Mouse (Mus musculus): ENCODE measurements at regions not wholly inside any gene's neighbourhood (a gene's known extent, or its start where the extent isn't known, plus 50 kb on each side); places are given as distances from the start of the nearest gene placed in this dataset.

DNA sequence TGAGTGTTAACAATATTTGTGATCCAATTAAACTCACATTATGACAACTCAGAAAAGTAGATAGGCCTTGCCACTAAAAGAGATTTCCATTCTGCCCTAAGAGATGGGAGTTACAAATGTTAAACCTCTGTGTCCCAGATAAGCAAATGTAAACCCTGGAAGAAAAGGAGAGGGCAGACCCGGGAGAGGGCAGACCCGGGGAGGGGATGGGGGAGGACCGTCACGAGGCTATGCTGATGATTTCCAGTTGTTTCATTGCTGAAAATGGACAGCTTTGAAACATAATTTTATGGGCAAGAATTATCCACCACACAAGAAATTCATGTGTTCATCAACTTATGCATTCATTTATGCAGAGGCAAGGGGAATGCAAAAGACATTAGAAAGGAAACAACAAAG, 159.7 kb upstream of the Cited2 start:
- DNase-seq, result no peak

DNA sequence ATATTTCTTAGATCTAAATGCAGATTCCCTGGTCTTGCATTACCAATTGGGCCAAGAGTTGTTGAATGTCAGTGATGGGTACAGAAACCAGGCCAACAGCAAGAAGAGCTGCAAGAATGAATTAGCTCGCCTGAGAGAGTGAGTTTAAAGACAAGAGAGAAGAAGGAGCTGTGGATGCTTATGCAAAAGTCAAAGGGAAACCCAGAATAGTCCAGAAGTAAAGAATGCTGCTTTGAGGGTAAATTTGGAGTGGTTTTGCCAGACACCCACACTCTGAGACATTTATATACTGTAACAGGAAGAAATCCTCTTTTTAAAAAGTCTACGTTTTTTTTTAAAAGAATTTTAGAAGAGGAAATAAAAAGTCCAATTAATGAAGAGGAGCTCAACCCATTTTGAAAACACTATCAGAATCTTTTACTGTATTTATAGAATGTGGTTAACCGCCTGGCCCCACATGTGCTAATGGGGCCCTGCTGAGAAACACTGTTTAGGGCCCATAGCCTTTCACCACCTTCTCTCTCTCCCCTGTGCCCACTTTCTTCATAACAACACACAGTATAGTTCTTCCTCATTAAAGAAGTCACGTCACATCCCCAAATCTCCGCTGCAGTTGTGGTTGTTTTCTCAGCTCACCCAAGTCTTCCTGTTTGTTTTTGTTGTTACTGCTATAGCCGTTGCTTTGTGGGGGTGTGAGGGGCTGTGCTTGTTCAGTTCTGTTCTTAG, 158.0 kb upstream of the Cited2 start:
- no peak for DNase-seq

DNA sequence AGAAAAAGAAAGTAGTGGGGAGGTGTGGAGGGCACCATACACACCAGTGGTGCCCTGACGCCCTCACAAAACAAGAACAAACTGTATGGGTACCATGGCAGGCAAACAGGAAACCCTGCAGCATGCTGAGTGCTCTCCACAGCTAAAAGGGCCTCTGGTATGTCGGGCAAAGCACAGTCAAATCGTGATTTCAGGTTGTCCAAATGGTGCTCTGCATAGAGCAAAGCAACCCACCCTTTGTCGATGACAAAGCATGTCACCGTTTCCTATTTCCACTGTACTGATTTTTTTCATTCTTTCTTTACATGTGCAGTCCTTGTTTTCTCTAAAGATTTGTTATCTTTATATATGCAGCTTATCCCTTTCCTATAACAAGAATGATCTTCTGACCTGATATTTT, 156.0 kb upstream of the Cited2 start:
- DNase-seq, result no peak

DNA sequence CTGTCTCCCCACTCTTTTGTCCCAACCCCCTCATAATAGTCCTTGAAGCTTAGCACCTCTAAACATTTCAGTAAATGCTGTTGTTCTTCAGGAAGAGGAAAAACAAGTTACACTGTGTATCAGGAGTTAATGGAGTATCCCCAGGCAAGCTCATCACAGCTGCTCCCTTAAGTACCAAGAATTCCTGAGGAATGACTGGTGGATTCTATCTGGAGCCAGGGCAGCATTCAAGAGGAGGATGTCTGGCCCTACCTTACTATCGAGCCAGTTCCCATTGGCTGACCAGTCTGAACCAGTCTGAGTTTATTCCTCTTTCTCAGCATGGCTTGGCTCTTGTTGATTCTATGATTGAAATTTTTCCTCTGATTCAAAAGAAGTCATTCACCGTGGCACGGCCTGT, 155.4 kb upstream of the Cited2 start:
- DNase-seq, result no peak

DNA sequence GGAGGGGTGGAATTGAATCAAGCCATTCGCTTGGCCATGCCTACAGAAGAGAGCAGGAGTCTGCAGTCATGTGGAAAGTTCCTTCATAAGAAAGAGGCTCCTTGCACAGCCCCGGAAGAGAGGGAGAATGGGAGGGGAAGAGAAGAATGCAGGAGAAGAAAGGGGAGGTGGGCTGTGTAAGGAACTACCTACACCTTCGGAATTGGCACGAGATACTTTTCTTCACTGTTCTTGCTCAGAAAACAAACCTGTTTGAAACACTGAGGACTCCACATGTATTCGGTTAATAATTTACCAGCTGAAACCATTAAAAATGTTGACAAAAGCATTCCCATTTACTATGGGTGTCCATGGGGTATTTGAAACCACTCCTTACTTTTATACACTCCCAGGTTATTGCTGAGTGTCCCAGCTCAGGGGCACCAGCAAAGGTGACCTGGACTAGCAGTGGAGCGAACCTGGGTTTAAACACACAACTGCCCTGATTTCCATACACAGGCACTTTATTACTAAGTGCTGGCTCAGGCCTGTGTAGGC, 153.4 kb upstream of the Cited2 start:
- DNase-seq, result no peak

DNA sequence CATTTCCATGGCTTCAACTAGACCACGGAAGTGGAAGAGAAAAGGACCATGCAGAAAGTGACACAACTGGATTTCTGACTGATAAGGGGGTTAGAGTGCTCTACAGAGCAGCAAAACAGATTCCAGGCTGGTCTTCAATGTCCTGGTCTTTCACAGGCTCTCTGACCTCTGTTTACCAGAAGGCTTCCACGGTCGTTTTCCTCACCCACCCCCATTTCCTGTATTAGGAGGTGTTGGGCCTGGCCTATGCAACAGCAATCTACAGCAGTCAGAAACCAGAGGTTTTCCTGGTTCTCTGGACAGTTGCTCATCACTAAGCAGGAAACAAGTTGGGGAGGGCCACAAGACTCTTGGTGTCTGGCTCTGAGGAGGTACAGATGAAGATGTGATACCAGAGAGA, 148.1 kb upstream of the Cited2 start:
- no peak for DNase-seq

DNA sequence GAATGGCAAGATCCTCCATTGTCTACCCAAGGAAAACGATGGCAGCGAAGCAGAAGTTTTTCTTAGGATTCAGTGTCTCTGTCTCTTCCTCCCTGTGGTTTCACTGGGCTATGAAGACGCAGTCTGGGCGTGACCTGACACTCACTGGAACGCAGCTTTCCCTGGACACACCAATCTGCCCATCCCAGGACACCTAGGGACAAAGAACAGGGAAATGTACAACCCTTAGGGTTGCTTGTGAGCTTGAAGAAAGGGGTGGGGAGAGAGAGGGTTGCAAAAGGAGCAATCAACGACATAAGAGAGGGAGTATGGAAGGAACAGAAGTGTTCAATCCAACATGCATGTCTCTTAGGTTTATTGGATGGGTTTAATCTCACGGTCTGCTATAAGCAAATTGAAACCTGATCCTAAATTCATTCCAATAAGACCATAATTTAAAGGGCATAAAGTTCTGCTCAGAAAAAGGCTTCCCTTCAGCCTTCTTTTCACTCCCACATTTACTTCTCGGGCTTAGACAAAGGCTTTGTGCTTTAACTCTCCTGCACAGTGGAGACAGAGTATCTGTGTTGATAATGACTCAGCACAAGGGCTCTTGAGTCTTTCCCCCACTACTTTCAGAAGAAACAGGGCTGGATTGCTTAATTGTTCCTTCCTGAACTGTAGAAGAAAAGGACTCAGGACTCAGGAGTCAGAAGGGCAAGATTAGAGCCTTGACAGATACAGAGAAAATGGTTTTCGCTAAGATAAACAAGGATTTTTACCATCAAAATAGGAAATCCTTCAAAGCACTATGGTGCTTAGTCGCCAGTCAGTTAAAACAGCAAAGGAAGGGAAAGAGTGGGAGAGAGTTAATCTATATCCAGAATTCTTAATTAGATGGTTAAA, 147.3 kb upstream of the Cited2 start:
- DNase-seq, result no peak

DNA sequence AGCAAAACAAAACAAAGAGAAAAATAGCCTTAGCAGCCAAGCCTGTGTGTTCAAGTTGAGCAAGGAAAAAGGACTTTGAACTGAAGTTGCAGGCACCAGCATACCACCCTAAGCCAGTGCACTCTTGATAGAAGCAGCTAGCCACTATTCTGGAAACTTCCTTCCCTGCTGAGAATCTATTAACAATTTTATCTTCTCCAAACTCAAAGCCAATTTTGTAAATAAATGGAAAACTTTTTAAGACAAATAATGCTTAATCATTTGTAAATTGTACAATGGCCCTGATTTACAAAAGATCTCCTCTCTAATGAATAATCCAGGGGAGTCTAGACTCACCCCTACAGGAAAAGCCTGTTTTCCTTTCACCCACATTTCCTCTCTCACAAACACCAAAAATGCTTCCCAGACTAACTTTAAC, 146.7 kb upstream of the Cited2 start:
- DNase-seq, result no peak

DNA sequence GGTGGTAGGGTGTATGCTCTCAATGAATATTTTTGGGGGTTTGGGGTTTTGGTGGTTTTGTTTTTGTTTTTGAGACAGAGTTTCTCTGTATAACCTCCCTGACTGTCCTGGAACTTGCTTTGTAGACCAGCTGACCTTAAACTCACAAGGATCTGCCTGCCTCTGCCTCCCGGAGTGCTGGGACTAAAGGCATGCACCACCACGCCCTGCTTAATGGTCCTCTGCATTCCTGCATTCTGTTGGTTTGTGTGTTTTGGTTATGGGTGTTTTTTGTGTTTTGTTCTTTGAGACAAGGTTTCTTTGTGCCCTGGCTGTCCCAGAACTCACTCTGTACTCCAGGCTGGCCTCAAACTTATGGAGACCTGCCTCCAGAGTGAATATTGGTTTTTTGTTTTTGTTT, 143.6 kb upstream of the Cited2 start:
- no peak for DNase-seq

DNA sequence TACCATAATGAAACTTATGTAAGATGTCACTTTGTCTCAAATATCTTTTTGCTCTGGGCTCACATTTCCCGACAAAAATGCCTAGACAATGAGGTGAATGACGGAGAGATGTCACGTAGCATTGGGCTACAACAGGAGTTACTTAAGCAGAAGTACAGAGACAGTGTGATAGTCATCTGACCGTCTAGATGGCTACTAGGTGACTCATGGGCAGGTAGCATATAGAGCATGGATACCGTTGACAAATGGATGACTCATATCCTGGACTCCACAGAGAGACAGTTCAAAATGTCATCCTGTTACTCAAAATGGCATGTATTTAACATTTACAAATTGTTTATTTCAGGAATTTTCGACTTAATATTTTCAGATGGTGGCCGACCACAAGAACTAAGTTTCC, 138.2 kb upstream of the Cited2 start:
- DNase-seq, result no peak

DNA sequence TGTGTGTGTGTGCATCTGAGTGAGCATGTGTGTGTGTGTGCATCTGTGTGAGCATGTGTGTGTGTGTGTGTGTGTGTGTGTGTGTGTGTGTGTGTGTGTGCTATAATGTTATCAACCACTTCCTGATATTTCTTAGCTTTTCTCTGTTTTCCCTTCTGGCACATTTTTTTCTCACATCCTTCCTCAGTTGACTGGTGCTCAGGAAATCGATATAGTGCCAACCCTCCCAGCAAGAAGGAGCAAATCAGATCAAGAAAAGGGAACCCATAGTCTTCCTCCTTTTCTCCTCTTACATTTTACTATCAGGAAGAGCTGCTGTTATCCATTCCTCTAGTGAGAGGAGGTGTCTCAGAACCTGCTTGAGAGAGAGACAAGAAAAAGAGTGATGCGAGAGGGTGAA, 136.1 kb upstream of the Cited2 start:
- DNase-seq, result no peak

DNA sequence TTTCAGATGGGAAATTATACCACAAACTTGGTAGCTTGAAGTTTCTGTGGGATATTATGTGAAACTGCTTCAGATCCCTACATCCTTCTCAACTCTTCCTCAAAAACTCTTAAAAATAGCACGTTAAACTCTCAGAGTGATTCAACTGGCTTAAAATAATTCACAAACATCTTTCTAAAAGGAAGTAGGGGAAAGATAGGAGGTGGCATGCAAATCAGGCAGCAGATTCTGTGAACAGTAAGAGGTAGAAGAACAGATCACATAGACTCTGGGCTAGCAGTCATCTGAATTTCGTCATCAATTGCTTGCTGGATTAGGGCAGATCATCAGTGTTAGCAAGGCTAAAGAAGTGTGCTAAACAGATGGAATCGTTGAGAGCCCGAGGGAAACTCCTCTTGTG, 133.9 kb upstream of the Cited2 start:
- no peak for DNase-seq

DNA sequence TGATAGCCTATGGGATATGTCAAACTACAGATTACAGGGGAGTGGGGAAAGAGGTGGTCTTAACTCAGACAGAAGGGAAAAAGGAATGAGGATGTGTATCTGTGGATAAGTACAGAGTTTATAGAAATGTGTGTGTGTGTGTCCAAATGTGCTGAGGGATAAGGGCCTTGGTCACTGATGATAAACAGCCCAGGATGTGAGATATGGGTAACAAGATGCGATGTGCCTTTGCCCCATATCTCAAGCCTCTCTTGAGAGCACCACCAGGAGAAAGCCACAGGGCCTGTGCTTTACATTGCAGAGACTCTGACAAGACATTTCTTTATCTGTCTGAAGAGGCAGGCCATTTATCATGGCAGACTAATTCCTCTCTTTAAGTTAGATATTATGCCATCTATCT, 132.8 kb upstream of the Cited2 start:
- no peak for DNase-seq

DNA sequence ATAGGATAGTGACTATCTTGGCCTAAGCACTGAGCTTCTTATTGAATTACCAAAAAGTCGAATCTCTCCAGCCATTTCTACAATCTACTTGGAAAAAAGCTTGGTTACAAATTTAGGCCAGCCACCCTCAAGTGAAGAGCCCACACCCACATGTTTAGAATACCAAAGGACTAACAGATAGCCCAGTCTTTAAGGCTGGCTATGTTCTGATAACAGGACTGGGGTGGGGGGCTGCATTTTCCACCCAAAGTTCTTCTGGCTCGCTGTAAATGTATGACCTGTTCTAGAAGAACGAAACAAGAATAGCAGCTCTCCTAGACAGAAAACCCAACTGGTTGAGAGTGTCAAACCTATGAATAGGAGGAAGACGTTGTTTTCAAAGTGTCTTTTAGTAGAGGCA, 130.6 kb upstream of the Cited2 start:
- DNase-seq, result no peak

DNA sequence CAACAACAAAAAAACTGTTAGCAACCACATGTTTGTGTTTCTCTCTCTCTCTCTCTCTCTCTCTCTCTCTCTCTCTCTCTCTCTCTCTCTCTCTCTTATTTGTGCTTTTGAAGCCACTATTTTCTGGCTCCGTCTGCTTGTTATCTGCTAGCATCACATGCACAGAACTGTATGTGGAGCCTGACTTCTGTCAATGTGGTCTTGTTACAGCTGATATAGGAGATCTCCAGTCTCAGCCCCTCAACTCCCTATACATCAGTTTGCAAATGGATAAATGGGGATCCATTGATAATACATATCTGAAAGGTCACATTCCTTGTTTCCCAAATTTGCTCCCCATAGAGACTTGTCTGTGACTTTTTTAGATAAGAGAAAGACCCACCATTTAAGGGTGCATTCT, 126.9 kb upstream of the Cited2 start:
- DNase-seq, result no peak

GRCm38 (mm10) chr10:17596743-17597142, 126.3 kb upstream of the Cited2 start:
- DNase-seq, result no peak

DNA sequence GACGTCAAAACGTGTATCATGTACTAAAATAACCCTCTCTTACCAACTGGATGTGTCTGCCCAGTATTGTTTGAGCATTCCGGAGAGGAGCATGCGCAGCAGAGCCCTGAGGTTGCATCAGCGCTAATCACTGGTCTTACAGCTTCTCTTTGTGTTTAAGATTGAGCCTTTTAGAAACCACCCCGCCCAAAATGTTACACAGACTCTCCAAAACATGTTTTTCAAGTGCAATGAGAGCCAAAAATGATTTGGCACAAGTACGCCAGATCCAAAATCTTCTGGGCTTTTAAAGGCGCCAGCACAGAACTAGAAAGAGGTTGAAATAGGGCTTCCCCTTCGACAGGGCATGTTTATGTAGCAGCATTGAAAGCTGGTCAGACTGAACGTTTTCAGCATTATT, 123.8 kb upstream of the Cited2 start:
- no peak for DNase-seq

DNA sequence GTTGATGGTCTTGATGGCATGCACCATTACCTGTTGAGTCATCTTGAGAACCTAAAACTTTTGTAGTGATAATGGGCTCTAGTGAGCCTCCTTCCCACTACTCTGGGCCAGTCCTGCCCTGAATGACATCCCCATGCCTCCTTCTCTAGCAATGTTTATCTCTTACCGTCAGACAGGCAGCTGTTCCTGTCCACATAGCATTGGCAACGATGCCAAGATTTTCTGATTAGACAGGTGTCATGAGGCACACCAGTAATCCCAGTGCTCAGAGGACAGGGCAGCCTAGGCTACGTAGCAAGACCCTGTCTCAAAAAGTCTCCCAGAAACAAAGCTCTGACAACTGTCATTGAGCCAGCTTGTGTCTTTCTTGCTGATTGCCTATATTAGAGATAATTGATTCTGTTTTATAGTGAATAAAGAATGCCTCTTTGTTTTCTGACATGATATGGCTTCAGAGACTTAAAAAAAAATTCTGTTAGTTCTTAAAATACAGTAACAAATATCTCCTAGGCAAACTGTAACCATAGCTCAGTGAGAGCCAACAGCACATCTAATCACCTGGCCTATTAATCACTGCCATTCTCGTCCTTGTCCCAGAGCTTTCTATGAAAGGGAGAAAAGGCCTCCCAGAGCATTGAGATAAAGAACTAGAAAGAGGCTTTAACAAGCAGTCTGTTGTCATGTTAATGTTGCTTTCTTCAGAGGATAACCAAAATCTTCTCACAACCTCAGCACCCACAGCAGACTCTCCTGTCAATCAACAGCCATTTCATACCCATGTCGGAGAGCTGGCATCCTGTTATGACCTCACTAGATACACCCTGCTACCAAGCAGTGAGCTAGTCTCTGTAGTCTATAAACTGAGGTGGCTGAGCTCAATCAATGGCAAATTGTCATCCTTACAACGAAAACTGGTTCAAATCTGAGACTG, 122.9 kb upstream of the Cited2 start:
- no peak for DNase-seq

DNA sequence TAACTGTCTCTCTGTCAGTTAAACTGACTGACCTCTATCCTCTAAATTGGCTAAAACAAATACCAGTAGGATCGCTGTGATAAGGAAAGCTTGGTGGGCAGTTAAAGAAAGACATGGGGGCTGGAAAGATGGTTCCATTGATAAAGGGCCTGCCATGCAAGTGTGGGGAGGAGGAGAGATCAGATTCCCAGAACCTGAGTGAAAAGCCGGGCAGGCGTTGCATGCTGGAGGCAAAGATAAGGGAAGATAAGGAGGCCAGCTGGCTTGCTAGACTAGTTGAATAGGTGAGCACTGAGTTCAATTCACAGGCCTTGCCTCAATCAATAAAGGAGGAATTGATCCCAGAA, 122.3 kb upstream of the Cited2 start:
- no peak for DNase-seq

- no peak for DNase-seq
Measured at GRCm38 (mm10) chr10:17602446-17602845, 120.6 kb upstream of the Cited2 start.

GRCm38 (mm10) chr10:17608220-17608619, 114.8 kb upstream of the Cited2 start:
- DNase-seq, result no peak

- DNase-seq, result no peak
Measured at GRCm38 (mm10) chr10:17610592-17610991, 112.4 kb upstream of the Cited2 start.

GRCm38 (mm10) chr10:17613281-17613680, 109.7 kb upstream of the Cited2 start:
- no peak for DNase-seq

Measured in cerebellum, adult 11-12 months (tissue).